Mouse (Mus musculus): ENCODE results near the gene Cmpk2.
"Not testable (repeated sequence)": the region's sequence is repeated elsewhere in the genome, so short reads cannot be mapped to it uniquely, and the experiment has no call there.

Cmpk2 gene

DNA sequence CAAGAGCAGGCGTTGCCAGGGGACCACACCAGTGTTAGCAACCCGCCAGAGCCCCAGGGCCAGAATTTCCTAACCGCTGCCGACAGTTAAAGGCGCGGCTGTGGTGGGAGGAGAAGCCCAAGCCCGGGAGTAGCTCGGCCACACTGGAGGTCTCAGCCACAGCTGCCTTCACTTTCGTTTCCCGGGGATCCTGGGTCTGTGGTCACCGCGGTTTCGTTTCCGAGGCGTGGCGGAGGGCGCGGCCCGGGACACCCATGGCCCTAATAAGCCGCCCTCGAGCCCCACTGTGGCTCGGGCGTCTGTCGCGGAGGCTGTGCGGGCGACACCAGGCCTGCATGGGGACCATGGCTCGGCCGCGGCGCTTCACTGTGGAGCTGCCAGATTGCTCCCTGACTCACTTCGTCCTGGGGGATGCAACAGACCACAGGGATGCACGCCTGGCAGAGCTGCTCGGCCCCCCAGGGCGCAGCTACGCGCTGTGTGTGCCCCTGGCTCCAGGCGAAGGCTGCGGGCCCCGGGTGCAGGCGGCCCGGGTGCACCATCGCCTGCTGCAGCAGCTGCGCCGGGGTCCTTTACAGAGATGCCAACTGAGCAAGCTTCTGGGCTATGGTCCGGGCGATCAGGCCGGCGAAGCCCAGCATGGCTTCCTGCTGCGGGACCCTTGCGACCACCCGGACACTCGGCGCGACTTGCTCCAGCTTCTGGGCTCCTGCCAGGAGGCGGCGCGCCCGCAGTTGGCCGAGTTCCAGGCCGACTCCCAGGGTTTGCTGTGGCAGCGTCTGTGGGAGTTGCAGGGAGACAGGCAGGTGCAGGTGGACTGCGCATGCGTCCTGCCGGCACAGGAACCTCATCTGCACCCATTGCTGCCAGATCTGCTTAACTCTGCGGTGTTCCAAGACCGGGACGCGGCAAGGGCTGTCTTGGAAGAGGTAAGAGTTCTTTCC lies at the start of gene Cmpk2:
Cmpk2 (plus strand) TSS at position 107 of the 944 bp plus-strand sequence.
- DNase-seq (ENCODE audit: low read depth): peak; percentile 64

DNA sequence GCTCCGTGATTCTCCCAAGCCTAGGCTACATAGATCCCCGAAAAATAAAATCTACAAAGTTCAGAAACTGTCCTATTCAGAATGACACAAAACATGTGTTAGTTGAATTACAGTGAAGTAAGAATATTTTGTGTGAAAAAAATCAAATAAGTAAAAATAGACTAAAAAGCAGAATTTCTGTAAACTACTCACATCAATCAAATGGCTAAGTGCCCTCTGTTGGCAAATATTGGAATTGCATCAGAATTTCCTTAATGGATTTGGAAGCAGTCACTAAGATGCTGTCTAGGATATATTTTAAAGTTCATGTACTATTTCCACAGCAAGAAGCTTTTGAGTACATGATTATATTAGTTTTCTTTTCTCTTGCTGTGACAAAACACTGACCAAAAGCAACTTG lies 44.2 kb upstream of the Cmpk2 start:
- DNase-seq (ENCODE audit: low read depth): peak; percentile 53

DNA sequence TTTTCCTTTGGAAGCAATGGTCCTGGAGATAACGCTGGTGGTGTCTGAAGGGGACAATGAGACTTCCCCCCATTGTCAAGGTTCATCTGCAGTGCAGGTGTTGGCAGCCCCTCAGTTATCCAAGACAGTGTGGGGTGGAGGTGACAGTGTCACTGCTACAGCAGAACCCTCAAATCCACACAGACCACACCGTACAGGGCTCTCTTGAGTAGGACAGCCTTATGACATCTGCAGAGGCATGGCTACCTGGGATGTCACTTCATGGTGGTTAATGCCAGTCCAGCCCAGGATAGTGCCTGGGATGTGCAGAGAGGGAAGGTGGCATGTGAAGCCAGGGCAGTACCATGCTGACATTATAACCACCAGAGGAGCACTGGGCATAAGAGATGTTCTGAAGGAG lies 40.2 kb upstream of the Cmpk2 start:
- DNase-seq (ENCODE audit: low read depth): not testable (repeated sequence)

DNA sequence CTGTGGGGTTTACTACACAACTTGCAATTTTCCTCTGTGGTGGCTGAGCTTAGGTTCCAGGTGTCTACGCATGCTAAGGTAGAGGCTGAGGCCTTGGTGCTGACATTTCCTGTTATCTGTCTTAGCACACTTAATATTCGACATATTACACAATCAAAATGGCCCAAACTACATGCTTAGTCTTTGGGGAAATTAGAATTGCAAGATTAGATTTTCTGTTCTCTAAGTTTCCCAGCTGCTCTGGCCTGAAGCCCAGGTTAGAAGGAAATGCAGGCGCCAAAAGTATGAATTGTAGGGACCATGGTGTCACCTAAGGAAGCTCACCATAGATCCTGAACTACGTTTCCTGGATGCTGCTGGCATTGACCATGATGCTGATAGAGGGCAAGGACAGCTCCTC lies 32.7 kb upstream of the Cmpk2 start:
- DNase-seq (ENCODE audit: low read depth): no peak

DNA sequence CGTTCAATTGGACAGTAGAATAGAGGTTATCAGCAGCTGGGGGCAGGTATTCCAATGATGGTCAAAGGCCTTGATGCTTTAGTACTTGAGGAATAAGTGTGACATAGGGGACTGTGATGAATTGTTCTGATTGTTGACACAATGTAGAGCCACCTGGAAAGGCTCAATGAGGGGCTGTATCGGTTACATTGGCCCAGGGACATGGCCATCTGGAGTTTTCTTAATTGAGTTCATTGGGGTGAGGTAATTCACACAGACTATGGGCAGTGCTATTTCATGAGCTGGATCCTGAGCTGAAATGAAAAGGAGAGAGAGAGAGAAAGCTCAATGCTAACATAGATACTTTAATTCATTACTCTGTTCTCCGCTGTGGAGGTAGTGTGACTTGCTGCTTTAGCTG lies 31.1 kb upstream of the Cmpk2 start:
- DNase-seq (ENCODE audit: low read depth): no peak

DNA sequence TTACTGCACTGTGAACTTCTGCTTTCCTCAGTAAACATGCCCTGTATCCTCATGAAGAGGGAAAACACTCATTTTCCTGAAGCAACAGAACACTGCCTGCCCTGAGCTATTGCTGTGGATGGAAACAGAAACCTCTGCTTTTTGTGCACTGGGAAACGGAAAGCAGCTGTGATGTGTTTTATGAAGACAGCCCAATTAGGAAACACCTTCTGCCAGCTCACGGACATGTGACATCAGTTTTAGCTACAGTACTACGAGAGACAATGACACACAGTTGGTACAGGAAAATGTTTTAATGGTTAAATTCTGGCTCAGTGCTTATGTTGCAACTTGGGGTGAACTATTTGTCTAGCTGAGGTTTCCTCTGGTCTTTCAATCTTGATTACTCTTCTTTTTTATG lies 29.6 kb upstream of the Cmpk2 start:
- no peak for DNase-seq (ENCODE audit: low read depth)

DNA sequence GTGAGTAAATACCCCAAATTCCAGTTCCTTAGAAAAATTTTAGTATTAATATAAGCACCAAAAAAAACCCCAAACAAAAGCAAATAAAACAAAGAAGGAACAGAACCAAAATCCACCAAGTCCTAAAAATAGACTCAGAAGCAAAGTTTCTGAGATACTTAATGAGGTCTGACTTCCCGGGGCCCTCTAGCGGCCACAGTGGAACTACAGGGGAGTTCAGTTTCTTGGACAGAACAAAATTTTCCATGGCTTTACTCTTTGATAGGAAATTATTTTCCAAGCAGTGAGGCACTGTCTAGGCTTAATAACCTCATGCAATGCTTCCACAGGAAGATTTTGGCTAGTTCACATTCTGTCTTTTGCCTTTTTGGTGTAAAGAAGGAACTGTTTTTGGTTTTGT lies 24.9 kb upstream of the Cmpk2 start:
- peak; percentile 50 for DNase-seq (ENCODE audit: low read depth)

DNA sequence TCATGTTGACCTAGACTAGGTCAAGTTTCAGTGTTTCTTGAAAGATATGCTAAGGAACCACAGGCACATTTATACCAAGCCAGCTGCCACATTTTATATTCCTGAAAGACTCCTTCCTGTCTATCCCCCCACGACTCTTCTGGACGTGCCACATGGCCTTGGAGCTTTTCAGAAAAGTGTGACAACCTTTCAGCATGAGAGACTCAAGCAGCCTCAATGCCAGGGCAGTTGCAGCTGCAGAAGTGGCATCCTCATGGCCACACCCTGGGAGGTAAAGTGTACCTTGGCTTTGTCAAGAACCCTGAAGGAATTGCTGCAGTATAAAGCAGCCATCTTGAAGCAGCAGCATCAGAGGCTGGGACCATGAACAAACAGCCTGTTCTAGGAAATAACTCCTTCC lies 24.5 kb upstream of the Cmpk2 start:
- DNase-seq (ENCODE audit: low read depth): no peak

DNA sequence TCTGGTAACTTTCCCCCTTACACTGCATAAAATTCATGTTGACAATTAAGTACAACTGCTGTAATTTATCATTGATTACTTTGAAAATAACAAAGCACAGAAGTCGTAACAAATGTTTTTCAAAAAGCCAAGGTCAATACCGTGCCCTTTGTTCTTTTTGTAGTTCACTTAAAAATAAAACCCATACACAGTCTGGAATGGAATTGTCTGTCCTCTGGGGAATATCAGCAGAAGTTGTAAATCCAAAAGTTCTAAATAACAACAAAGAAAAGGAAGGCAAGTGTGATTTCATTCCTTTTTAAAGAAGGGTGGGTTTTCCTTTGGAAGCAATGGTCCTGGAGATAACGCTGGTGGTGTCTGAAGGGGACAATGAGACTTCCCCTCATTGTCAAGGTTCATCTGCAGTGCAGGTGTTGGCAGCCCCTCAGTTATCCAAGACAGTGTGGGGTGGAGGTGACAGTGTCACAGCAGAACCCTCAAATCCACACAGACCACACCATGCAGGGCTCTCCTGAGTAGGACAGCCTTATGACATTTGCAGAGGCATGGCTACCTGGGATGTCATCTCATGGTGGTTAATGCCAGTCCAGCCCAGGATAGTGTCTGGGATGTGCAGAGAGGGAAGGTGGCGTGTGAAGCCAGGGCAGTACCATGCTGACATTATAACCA lies 22.5 kb upstream of the Cmpk2 start:
- DNase-seq (ENCODE audit: low read depth): no peak

DNA sequence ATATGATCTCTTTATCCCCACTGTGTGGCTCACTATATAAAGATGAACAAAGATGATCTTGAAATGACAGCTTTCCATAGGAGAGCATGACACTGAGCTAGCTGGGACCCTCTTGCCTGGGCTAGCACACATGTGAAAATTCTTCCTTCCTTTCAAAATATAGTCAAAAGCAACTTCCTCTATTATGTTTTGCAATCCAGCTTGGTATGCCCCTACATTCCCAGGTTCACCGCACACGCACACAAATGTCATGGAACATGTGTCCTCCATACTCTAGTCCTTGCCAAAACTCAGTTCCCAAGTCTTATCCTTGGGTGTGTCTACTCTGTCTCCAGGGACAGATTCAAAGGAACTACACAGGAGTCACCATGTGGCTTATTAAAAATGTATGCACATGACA lies 19.5 kb upstream of the Cmpk2 start:
- no peak for DNase-seq (ENCODE audit: low read depth)

DNA sequence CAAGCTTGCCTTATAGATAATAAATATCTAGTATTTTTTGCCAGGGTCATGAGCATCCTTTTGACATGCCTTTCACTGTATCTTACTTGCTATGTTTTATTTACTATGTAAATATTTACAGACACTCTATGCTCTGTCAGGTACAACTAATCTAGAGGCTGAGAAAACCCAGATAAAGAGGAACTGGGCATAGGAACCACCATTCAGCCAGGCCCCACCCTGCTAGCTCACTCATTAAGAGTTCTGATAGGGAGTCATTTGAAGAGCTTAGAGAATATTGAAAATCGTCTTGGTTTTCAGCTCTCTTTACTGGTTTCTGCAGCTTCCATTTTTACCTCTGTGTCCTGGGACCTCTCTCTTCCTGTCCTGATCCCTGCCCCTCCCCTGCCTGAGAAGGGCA lies 17.9 kb upstream of the Cmpk2 start:
- no peak for DNase-seq (ENCODE audit: low read depth)

DNA sequence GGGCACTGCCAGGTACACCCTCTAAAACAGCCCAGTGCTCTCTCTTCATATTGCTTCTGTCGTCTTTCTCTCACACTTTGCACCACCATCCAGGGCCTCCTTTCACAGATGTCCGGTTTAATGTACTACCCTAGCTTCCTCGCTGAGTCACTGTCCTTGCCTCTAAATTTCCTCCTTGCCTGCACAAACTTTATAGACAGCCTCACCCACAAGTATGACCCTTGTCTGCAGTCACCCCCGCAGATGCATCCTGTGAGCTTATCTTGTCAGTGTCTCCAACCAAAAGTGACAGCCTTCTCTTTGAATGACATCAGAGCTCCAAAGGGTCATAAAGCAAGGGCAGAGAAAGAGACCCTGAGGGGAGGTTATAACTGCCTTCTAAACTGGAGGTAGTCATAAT lies 16.1 kb upstream of the Cmpk2 start:
- DNase-seq (ENCODE audit: low read depth): no peak

DNA sequence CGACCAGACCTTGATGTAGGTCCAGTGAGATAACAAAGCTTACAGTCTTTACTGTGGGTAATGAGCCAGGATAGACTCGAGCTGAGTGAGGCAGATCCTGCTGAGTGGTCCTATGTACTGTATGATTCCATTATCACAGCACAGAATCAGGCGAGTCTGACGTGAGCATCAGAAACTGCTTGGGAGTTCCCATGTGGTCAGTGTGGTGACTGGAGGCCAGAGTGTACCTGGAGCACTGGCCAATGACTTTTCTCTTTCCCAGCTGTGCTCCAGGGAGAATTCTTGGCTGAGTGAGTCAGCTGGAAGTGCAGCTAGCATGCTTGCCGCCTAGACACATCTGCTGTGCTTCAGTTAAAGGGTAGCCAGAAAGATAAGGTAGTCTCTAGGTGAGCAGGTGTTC lies 14.3 kb upstream of the Cmpk2 start:
- no peak for DNase-seq (ENCODE audit: low read depth)

DNA sequence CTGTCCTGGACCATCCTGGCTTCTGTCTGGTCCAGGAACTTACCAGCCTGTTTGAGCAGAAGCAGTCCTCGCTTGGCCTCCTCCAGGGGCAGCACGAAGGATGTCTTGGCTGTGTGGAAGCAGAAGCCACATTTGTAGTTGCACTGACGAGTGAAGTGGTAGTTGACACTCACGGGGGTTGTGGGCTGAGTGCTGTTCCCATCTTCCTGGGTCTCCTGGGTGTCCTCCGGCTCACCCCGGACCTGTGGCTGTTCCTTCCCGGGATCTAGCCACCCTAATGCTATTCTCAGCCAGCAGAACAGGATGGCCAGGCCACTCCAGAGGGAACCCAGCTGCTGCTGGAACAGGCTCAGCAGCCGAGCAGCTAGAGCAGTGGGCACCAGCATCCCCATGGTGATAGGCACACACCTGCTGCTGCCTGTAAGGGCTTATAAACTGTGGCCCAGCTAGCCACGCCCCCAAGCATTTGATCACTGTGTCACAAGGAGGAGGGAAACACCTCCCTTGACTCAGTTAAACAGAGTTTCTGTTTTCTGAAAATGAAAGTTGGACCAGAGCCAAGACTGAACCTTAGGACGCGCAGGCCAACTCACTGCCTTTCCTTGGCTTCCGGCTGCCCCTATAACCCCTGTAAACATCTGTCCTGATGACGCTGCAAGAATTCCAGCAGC lies 12.8 kb upstream of the Cmpk2 start, which contains the start of gene Rsad2:
Rsad2 (minus strand) TSS at position 425 of the 671 bp plus-strand sequence.
- peak; percentile 42 for DNase-seq (ENCODE audit: low read depth)

DNA sequence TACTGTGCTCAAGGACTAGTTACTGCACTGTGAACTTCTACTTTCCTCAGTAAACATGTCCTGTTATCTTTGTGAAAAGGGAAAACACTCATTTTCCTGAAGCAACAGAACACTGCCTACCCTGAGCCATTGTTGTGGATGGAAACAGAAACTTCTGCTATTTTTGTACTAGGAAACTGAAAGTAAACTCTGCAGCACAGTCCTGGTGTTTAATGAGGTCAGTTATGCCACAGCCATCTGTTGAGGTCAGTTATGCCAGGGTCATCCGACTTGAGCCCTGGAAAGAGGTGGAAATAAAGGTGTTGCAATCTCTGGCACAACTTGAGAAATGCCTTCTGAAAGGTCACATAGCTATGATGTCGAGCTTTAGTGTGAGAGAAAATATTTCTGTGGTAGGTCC lies 8.9 kb upstream of the Cmpk2 start:
- no peak for DNase-seq (ENCODE audit: low read depth)

DNA sequence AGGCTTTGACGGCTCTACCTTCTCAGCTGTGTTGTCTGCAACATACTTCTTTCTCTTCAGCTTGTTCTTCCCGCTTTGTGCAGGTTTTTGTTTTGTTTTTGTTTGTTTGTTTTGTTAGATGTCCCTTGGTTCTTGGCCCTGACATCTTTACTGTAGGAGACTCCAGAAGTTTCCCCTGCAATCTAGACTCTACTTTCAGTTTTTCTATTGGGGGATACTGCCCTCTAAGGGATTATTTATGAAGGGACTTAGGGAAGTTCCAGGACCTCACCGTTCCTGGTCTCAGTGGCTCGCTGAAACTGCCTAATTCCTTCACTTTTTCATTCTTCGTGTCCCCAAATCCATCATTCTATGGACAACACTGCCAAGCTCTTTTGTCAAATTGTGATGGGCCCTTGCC lies 3.4 kb upstream of the Cmpk2 start:
- no peak for DNase-seq (ENCODE audit: low read depth)

DNA sequence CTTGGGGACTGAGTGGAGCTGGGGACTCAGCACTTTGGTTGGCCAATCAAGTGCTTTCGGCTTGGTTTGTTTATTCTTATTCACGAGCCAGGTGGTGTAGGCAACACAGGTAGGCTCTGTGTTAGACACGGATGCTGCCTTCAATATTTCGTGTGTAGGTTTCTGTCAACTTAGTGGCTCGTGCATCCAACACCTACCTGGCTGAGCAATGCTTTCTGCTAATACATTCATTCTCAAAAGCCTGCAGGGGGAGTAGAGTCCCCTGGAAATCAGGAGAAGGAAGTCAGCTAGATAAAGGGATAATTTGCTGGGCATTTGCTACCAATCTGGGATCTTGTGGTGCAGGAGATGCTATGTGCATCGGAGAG lies 1.0 kb downstream of the Cmpk2 start:
- DNase-seq (ENCODE audit: low read depth): no peak

DNA sequence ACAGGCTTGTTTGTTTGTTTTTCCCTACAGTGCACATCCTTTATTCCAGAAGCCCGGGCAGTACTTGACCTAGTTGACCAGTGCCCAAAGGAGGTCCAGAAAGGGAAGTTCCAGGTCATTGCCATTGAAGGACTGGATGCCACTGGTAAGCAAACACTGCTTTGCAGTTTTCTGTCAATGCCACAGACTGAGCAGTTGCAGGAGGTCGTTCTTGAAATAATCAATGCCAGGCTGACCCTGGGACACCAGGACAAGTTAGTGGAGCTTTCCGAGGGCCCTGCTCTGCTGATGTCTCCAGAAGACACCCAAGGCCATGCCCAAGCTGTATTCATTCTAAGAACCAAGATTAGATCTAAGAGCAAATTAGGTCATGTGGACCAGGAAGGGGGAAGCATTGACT lies 2.4 kb downstream of the Cmpk2 start:
- DNase-seq (ENCODE audit: low read depth): no peak

DNA sequence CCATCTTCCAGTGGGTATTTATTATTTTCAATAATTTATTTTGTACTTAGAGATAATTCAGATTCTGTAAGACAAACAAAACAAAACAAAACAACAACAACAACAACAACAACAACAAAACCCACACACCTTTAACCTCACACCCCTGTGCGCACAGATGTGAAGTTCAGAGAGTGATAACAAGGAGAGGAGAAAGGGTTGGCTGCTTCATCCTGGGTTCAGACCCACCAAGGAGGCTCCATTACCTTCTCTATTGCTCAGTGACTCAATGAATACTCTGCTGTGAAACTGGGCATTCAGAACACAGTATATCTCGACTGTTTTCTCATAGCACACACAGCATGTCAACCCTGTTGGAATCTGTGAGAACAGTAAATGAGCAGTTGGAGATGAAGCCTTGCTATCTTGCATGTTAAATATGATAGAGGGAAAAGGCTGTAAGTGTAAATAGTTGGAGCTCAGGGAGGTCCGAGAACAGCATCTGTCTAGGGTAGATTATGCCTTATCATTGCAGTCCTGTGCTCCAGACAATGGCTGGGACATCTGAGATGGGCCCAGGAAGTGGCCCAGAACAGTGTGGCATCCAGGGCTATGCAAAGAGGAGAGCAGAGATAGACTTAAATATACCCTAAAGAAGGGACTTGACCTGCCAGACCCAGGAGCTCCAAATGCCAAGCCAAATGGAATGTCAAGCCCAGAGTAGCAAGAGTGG lies 3.9 kb downstream of the Cmpk2 start:
- DNase-seq (ENCODE audit: low read depth): no peak

DNA sequence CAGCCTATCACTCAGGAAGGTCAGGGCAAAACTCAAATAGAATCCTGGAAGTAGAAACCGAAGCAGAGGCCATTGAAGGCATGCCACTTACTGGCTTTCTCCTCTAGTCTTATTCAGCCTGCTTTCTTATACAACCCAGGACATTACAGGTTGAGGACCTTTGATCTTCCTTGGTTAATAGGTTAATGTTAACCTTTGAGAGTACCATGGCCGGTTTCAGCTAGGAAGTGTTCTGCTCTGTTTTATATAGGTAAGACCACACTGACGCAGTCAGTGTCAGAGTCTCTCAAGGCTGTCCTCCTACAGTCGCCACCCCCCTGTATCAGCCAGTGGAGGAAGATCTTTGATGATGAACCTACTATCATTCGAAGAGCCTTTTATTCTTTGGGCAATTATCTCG lies 4.7 kb downstream of the Cmpk2 start:
- no peak for DNase-seq (ENCODE audit: low read depth)

DNA sequence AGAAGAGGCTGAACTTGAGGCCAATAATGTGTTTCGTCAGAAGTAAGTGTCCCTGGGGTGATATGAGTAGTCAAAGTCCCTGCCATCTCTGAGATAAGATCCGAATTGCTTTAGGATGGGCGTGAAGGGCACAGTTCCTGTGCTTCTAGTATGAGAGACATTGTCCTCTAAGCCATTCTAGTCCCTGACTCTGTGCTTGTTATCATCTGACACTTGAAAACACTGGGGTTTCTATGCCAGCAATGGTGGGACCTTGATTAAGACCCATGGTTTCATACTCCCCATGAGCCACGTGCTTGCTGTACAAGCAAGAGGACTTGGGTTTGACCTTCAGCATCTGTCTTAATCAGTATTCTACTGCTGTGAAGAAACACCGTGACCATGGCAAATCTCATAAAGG lies 8.2 kb downstream of the Cmpk2 start:
- no peak for DNase-seq (ENCODE audit: low read depth)

Measured in c-Kit-positive CD71-negative TER-119-negative erythroid progenitor cells, embryonic 14.5 days (primary cell).